Mouse (Mus musculus): Measurements from ENCODE around the gene Ttl. TPM values are rescaled to one million over a fixed set of nuclear protein-coding genes. Genes with fewer than 3 reads are reported as not detected.

Ttl gene
- polyA plus RNA-seq, 1 experiment: 16.5 TPM

DNA sequence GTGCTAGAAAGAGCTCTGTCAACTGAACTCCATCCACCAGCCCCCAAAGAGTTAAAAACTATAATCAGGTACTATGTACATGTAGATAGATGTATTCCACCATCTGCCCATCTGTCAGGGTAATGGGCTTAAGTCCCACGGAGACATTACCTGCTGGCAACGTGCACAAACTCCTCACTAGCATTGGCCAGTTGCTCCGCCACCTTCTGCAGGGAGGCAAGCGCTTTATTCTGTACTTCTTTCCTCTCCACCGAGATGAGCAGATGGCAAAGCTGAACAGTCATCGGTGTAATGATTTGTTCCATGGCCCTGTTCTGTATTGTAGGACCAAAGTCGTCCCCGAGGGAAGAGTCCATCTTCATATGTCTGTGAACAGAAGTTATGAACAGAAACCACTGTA lies 17.9 kb upstream of the Ttl start, which contains the start of gene Vinac1:
Vinac1 (minus strand) TSS at position 362 of the 400 bp plus-strand sequence.
- Histone ChIP-seq H3K27ac (ENCODE audit: insufficient read depth, low read length) (no peak within 1 kb of the TSS), H3K4me3 (ENCODE audit: insufficient read depth, low read length) (no peak within 1 kb of the TSS), H3K4me1 (ENCODE audit: control insufficient read depth, insufficient read depth, low read length) (no peaks in the 10 kb centered on the region)
- TF ChIP-seq POLR2A (IDR thresholded peaks at IDR 0.05; ENCODE audit: low read depth, low read length): no peak
- TF ChIP-seq CTCF (IDR thresholded peaks at IDR 0.05; ENCODE audit: borderline replicate concordance, insufficient read depth, low read length): no peak

- Histone ChIP-seq H3K4me1 (ENCODE audit: control insufficient read depth, insufficient read depth, low read length) (no peaks in the 10 kb centered on the region), H3K4me3 (ENCODE audit: insufficient read depth, low read length) (no peak overlapping the region), H3K27ac (ENCODE audit: insufficient read depth, low read length) (no peak overlapping the region)
- TF ChIP-seq CTCF (IDR thresholded peaks at IDR 0.05; ENCODE audit: borderline replicate concordance, insufficient read depth, low read length): no peak
- TF ChIP-seq POLR2A (IDR thresholded peaks at IDR 0.05; ENCODE audit: low read depth, low read length): no peak
Observed at GRCm38 (mm10) chr2:129052451-129052983, 13.2 kb upstream of the Ttl start.

- Histone ChIP-seq H3K27ac (ENCODE audit: insufficient read depth, low read length) (no peak overlapping the region), H3K4me3 (ENCODE audit: insufficient read depth, low read length) (no peak overlapping the region), H3K4me1 (ENCODE audit: control insufficient read depth, insufficient read depth, low read length) (no peaks in the 10 kb centered on the region)
- TF ChIP-seq CTCF (IDR thresholded peaks at IDR 0.05; ENCODE audit: borderline replicate concordance, insufficient read depth, low read length) (no peak), POLR2A (IDR thresholded peaks at IDR 0.05; ENCODE audit: low read depth, low read length) (no peak)
Observed at GRCm38 (mm10) chr2:129055741-129056140, 10.0 kb upstream of the Ttl start.

GRCm38 (mm10) chr2:129056597-129056996 lies 9.1 kb upstream of the Ttl start:
- no peak overlapping the region for H3K27ac ChIP-seq (ENCODE audit: insufficient read depth, low read length)
- no peak overlapping the region for H3K4me3 ChIP-seq (ENCODE audit: insufficient read depth, low read length)
- no peaks in the 10 kb centered on the region for H3K4me1 ChIP-seq (ENCODE audit: control insufficient read depth, insufficient read depth, low read length)
- TF ChIP-seq POLR2A (IDR thresholded peaks at IDR 0.05; ENCODE audit: low read depth, low read length) (no peak), CTCF (IDR thresholded peaks at IDR 0.05; ENCODE audit: borderline replicate concordance, insufficient read depth, low read length) (no peak)

DNA sequence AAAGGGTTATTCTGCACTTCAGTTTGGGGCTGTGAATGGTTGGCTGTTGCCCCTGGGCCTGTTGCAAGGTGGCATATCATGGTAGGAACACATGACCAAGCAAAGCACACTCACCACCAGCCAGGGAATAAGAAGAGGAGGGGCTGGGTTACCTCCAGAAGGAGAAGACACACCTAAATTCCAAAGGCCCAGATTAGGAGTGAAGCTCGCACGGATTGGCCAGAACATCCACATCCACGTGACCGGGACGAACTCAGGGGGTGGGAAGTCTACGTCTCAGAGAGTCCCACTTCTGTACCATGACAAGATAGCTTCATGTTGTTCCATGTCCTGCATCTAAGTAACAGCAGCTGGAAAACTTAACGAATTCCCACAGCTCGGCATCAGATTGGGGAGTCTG lies 8.5 kb upstream of the Ttl start:
- TF ChIP-seq POLR2A (IDR thresholded peaks at IDR 0.05; ENCODE audit: low read depth, low read length): no peak
- TF ChIP-seq CTCF (IDR thresholded peaks at IDR 0.05; ENCODE audit: borderline replicate concordance, insufficient read depth, low read length): no peak
- Histone ChIP-seq H3K4me3 (ENCODE audit: insufficient read depth, low read length) (no peak overlapping the region), H3K27ac (ENCODE audit: insufficient read depth, low read length) (no peak overlapping the region), H3K4me1 (ENCODE audit: control insufficient read depth, insufficient read depth, low read length) (no peaks in the 10 kb centered on the region)

GRCm38 (mm10) chr2:129057920-129058361 lies 7.8 kb upstream of the Ttl start:
- Histone ChIP-seq H3K4me3 (ENCODE audit: insufficient read depth, low read length) (no peak overlapping the region), H3K27ac (ENCODE audit: insufficient read depth, low read length) (no peak overlapping the region), H3K4me1 (ENCODE audit: control insufficient read depth, insufficient read depth, low read length) (no peaks in the 10 kb centered on the region)
- TF ChIP-seq CTCF (IDR thresholded peaks at IDR 0.05; ENCODE audit: borderline replicate concordance, insufficient read depth, low read length) (no peak), POLR2A (IDR thresholded peaks at IDR 0.05; ENCODE audit: low read depth, low read length) (no peak)

DNA sequence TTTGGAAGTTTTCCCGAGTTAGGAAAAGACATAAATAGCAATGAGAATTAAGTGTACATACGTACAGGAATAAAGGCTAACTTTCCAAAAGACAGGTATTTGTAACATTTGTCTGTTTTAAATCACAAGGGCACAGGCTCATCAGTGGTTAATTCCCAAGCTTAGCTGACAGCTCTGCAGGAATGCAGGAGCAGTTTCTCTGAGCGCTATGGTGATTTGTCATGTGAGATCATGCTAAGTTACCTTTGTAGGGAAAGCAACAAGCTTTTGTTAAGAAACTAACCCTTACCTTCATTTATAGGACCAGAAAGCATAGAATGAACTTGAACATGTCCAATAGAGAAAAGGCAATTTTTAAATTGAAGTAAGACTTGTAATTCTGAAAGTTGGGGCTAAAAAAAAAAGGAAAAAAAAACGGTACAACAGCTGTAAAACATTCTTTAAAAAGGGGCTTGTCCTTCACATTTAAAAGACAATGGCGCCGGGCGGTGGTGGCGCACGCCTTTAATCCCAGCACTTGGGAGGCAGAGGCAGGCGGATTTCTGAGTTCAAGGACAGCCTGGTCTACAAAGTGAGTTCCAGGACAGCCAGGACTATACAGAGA lies 4.2 kb upstream of the Ttl start:
- Histone ChIP-seq H3K4me3 (ENCODE audit: insufficient read depth, low read length) (no peak overlapping the region), H3K4me1 (ENCODE audit: control insufficient read depth, insufficient read depth, low read length) (no peaks in the 10 kb centered on the region), H3K27ac (ENCODE audit: insufficient read depth, low read length) (no peak overlapping the region)
- TF ChIP-seq POLR2A (IDR thresholded peaks at IDR 0.05; ENCODE audit: low read depth, low read length) (no peak), CTCF (IDR thresholded peaks at IDR 0.05; ENCODE audit: borderline replicate concordance, insufficient read depth, low read length) (no peak)

GRCm38 (mm10) chr2:129066326-129066725 lies 584 bp downstream of the Ttl start:
- Histone ChIP-seq H3K4me3 (ENCODE audit: insufficient read depth, low read length) (peak overlapping the region; percentile 80), H3K27ac (ENCODE audit: insufficient read depth, low read length) (peak overlapping the region; percentile 29), H3K4me1 (ENCODE audit: control insufficient read depth, insufficient read depth, low read length) (no peaks in the 10 kb centered on the region; the same call in 1 of the 2 replicates)
- TF ChIP-seq POLR2A (IDR thresholded peaks at IDR 0.05; ENCODE audit: low read depth, low read length) (peak; percentile 49), CTCF (IDR thresholded peaks at IDR 0.05; ENCODE audit: borderline replicate concordance, insufficient read depth, low read length) (no peak)

DNA sequence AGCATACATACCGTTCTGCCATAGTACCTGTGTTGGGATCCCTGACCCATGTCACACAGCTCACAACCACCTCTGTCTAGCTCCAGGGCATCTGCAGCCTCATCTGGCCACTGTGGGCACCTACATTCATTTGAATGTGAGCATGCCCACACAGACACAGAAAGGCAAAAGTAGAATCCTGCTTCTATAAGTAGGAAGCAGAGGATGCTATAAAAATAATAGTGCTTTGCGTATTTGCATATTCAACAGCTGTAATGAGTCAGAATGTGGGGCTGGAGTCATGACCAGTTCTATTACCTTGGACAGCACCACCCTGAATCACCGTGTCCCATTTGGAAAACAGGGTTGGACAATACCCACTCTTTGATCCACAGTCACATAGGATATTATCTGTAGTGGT lies 4.6 kb downstream of the Ttl start:
- TF ChIP-seq CTCF (IDR thresholded peaks at IDR 0.05; ENCODE audit: borderline replicate concordance, insufficient read depth, low read length): no peak
- no peak for TF ChIP-seq POLR2A (IDR thresholded peaks at IDR 0.05; ENCODE audit: low read depth, low read length)
- Histone ChIP-seq H3K4me1 (ENCODE audit: control insufficient read depth, insufficient read depth, low read length) (no peaks in the 10 kb centered on the region; the same call in 1 of the 2 replicates), H3K4me3 (ENCODE audit: insufficient read depth, low read length) (no peak overlapping the region), H3K27ac (ENCODE audit: insufficient read depth, low read length) (no peak overlapping the region)

GRCm38 (mm10) chr2:129078313-129078712 lies 12.6 kb downstream of the Ttl start:
- Histone ChIP-seq H3K27ac (ENCODE audit: insufficient read depth, low read length) (no peak overlapping the region), H3K4me1 (ENCODE audit: control insufficient read depth, insufficient read depth, low read length) (no peaks in the 10 kb centered on the region), H3K4me3 (ENCODE audit: insufficient read depth, low read length) (no peak overlapping the region)
- TF ChIP-seq POLR2A (IDR thresholded peaks at IDR 0.05; ENCODE audit: low read depth, low read length) (no peak), CTCF (IDR thresholded peaks at IDR 0.05; ENCODE audit: borderline replicate concordance, insufficient read depth, low read length) (peak; percentile 34; the same call in 1 of the 2 replicates)
